Mouse (Mus musculus) MEL (cell line): ENCODE data around the gene Ntn5. TPM values are rescaled to one million over a fixed set of nuclear protein-coding genes. Genes with fewer than 3 reads are reported as not detected.

Experiments used
- DNase-seq: peaks from one replicate; pipeline ENCODE4 v3.0.0; 2011; ENCODE audit warnings: low read depth, low spot score
- H3K27ac ChIP-seq: 2 replicates; pipeline ENCODE4 v1.5.1; 2012; ENCODE audit warnings: low read depth, mild to moderate bottlenecking, control low read depth, low read length, moderate library complexity; ENCODE audit not compliant: control insufficient read depth
- H3K27me3 ChIP-seq, 2 experiments: fragments of 150-350 bp in 1 of 2; sonication (generic) in 1 of 2; 2 replicates each; pipeline ENCODE4 v1.6.1; 2012; ENCODE audit warnings: low read length in 2 of 2, mild to moderate bottlenecking in 2 of 2, improper control_type of control experiment in 1 of 2, moderate library complexity in 1 of 2; ENCODE audit not compliant: insufficient read depth in 2 of 2, control insufficient read depth in 1 of 2
- H3K36me3 ChIP-seq, 2 experiments: 2 replicates each; pipeline ENCODE4 v1.6.1; 2012 to 2014; ENCODE audit warnings: low read length in 2 of 2, improper control_type of control experiment in 1 of 2, inconsistent platforms in 1 of 2, mild to moderate bottlenecking in 1 of 2; ENCODE audit not compliant: insufficient read depth in 2 of 2, control insufficient read depth in 1 of 2
- H3K4me1 ChIP-seq, 2 experiments: fragments of 150-350 bp in 1 of 2; sonication (generic) in 1 of 2; 2 replicates each; pipeline ENCODE4 v1.6.1; 2012; ENCODE audit warnings: low read length in 2 of 2, improper control_type of control experiment in 1 of 2, mild to moderate bottlenecking in 1 of 2; ENCODE audit not compliant: insufficient read depth in 2 of 2, control insufficient read depth in 1 of 2
- H3K4me3 ChIP-seq, 2 experiments: fragments of 150-350 bp in 1 of 2; sonication (generic) in 1 of 2; 2 replicates each; pipeline ENCODE4 v1.5.1; 2012; ENCODE audit warnings: low read depth in 2 of 2, low read length in 2 of 2, mild to moderate bottlenecking in 2 of 2, moderate library complexity in 2 of 2, control low read depth in 1 of 2, improper control_type of control experiment in 1 of 2; ENCODE audit not compliant: control insufficient read depth in 1 of 2, insufficient read depth in 1 of 2
- H3K79me2 ChIP-seq: 2 replicates; pipeline ENCODE4 v1.6.1; 2012; ENCODE audit warnings: mild to moderate bottlenecking, low read length, moderate library complexity; ENCODE audit not compliant: control insufficient read depth, poor library complexity, insufficient read depth
- H3K9ac ChIP-seq: 2 replicates; pipeline ENCODE4 v1.6.1; 2012; ENCODE audit warnings: low read depth, mild to moderate bottlenecking, control low read depth, low read length, moderate library complexity; ENCODE audit not compliant: control insufficient read depth, poor library complexity, severe bottlenecking
- H3K9me3 ChIP-seq: fragments of 150-350 bp; sonication (generic); replicated peaks from 2 replicates; pipeline ENCODE4 v1.6.1; 2012; ENCODE audit warnings: mild to moderate bottlenecking, low read length, improper control_type of control experiment, moderate library complexity; ENCODE audit not compliant: insufficient read depth
- BHLHE40 ChIP-seq: IDR thresholded peaks from 2 replicates; pipeline ENCODE4 v1.6.1; 2012; ENCODE audit warnings: low read depth, mild to moderate bottlenecking, inconsistent platforms, low read length, improper control_type of control experiment, borderline replicate concordance
- CHD1 ChIP-seq: IDR thresholded peaks from 2 replicates; pipeline ENCODE4 v1.6.1; 2012; ENCODE audit warnings: low read depth, mild to moderate bottlenecking, inconsistent platforms, low read length, improper control_type of control experiment
- EP300 ChIP-seq, 2 experiments: IDR thresholded peaks; 2 replicates each; pipeline ENCODE4 v1.6.1; 2011; ENCODE audit warnings: improper control_type of control experiment in 2 of 2, low read length in 2 of 2, low read depth in 1 of 2, mild to moderate bottlenecking in 1 of 2
- ETS1 ChIP-seq: IDR thresholded peaks from 2 replicates; pipeline ENCODE4 v1.6.1; 2012; ENCODE audit warnings: low read depth, mild to moderate bottlenecking, inconsistent platforms, low read length, improper control_type of control experiment, moderate library complexity
- GABPA ChIP-seq: IDR thresholded peaks from 2 replicates; pipeline ENCODE4 v1.6.1; 2012; ENCODE audit warnings: low read depth, mild to moderate bottlenecking, inconsistent platforms, low read length, improper control_type of control experiment, moderate library complexity
- HCFC1 ChIP-seq: IDR thresholded peaks from 2 replicates; pipeline ENCODE4 v1.6.1; 2012; ENCODE audit warnings: low read depth, mild to moderate bottlenecking, inconsistent platforms, low read length, improper control_type of control experiment, moderate library complexity
- JUND ChIP-seq: IDR thresholded peaks from 2 replicates; pipeline ENCODE4 v1.6.1; 2011; ENCODE audit warnings: low read depth, mild to moderate bottlenecking, improper control_type of control experiment, low read length
- MAFK ChIP-seq: IDR thresholded peaks from 2 replicates; pipeline ENCODE4 v1.6.1; 2011; ENCODE audit warnings: low read depth, mild to moderate bottlenecking, low read length, improper control_type of control experiment, borderline replicate concordance
- MAX ChIP-seq: IDR thresholded peaks from 2 replicates; pipeline ENCODE4 v1.6.1; 2011; ENCODE audit warnings: low read length, improper control_type of control experiment
- MAZ ChIP-seq: IDR thresholded peaks from 2 replicates; pipeline ENCODE4 v1.6.1; 2012; ENCODE audit warnings: low read depth, mild to moderate bottlenecking, inconsistent platforms, low read length, improper control_type of control experiment
- POLR2A ChIP-seq, 2 experiments: IDR thresholded peaks; 2 replicates each; pipeline ENCODE4 v1.6.1; 2011 to 2012; ENCODE audit warnings: low read length in 2 of 2, mild to moderate bottlenecking in 2 of 2, control low read depth in 1 of 2, improper control_type of control experiment in 1 of 2, low read depth in 1 of 2, moderate library complexity in 1 of 2; ENCODE audit not compliant: control insufficient read depth in 1 of 2, insufficient read depth in 1 of 2, poor library complexity in 1 of 2
- POLR2AphosphoS2 ChIP-seq: IDR thresholded peaks from 2 replicates; pipeline ENCODE4 v1.6.1; 2011; ENCODE audit warnings: low read length, improper control_type of control experiment
- POLR2AphosphoS5 ChIP-seq: IDR thresholded peaks from 2 replicates; pipeline ENCODE4 v1.6.1; 2012; ENCODE audit warnings: low read depth, borderline replicate concordance, mild to moderate bottlenecking, inconsistent platforms, low read length, moderate library complexity, mixed read lengths
- RCOR1 ChIP-seq: IDR thresholded peaks from 2 replicates; pipeline ENCODE4 v1.6.1; 2012; ENCODE audit warnings: low read depth, mild to moderate bottlenecking, inconsistent platforms, low read length, improper control_type of control experiment
- SIN3A ChIP-seq: IDR thresholded peaks from 2 replicates; pipeline ENCODE4 v1.6.1; 2012; ENCODE audit warnings: low read length, improper control_type of control experiment, inconsistent platforms
- TAL1 ChIP-seq: IDR thresholded peaks from 2 replicates; pipeline ENCODE4 v1.6.1; 2012; ENCODE audit warnings: mild to moderate bottlenecking, inconsistent platforms, low read length, moderate library complexity, mixed read lengths
- TCF12 ChIP-seq: IDR thresholded peaks from 2 replicates; pipeline ENCODE4 v1.6.1; 2014; ENCODE audit warnings: low read depth, mild to moderate bottlenecking, inconsistent platforms, low read length, improper control_type of control experiment, moderate library complexity
- USF1 ChIP-seq: IDR thresholded peaks from 2 replicates; pipeline ENCODE4 v1.6.1; 2014; ENCODE audit warnings: low read depth, mild to moderate bottlenecking, inconsistent platforms, low read length, improper control_type of control experiment, moderate library complexity
- ZC3H11A ChIP-seq: IDR thresholded peaks from 2 replicates; pipeline ENCODE4 v1.6.1; 2012; ENCODE audit warnings: low read depth, mild to moderate bottlenecking, inconsistent platforms, low read length, improper control_type of control experiment
- ZMIZ1 ChIP-seq: IDR thresholded peaks from 2 replicates; pipeline ENCODE4 v1.6.1; 2012; ENCODE audit warnings: low read depth, mild to moderate bottlenecking, inconsistent platforms, low read length, improper control_type of control experiment, moderate library complexity
- polyA plus RNA-seq, 2 experiments: library from polyadenylated mRNA; stranded (reverse) in 1 of 2; unstranded in 1 of 2; fragments of >175 nt in 1 of 2; fragments of >200 nt in 1 of 2; gene quantifications; 2 replicates each; pipeline versions ENCODE4 v1.2.1 to v1.2.4; 2012; ENCODE audit warnings: low replicate concordance in 2 of 2, low read depth in 1 of 2; ENCODE audit not compliant: insufficient read length in 2 of 2, insufficient read depth in 1 of 2, missing spikeins in 1 of 2
- total RNA-seq: library from RNA; depleted of rRNA; stranded (reverse); fragments of 300-350 nt; gene quantifications from 2 replicates; pipeline ENCODE4 v1.2.3, GENCODE M21; 2012

Ntn5 gene
- total and polyA plus RNA-seq, 3 experiments = 0.13 TPM; not detected in 2

DNA sequence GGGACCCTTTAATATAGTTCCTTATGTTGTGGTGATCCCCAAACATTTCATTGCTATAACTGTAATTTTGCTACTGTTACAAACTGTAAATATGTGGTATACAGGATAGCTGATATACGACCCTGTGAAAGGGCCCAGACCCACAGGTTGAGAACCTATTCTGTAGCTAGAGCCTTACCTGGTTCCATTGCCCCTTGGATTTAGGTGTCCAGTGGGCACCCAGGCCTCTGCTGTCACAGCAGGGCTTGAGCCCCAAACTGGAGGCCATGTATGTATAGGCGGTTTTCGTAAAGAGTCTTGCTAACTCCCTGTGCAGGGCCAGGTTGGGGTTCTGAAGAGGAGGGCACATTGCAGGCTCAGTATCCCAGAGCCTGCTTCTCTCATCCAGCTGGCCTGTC, 32.6 kb downstream of the Ntn5 start:
- Histone ChIP-seq H3K9me3 (no peaks in the 10 kb centered on the region), H3K4me3 (peak overlapping the region; percentile 69 to 71), H3K79me2 (peaks cover 48% of the 10 kb centered on the region), H3K27ac (peak overlapping the region; percentile 96), H3K4me1 (peaks cover 0 to 5% of the 10 kb centered on the region in 2 experiments; a peak in 1 of 4 replicates), H3K9ac (peak overlapping the region; percentile 99), H3K36me3 (peaks cover 2% of the 10 kb centered on the region in 2 experiments; a peak in 3 of 4 replicates), H3K27me3 (no peaks in the 10 kb centered on the region)
- no peak for DNase-seq
- TF ChIP-seq TAL1 (no peak), EP300 (IDR thresholded peaks at IDR 0.05; ENCODE audit: low read depth in 1 of 2, low read length in 2 of 2) (no peak), RCOR1 (no peak), POLR2AphosphoS5 (no peak), USF1 (no peak), ZMIZ1 (no peak), MAX (no peak), POLR2AphosphoS2 (no peak; the same call in 1 of the 2 replicates)

DNA sequence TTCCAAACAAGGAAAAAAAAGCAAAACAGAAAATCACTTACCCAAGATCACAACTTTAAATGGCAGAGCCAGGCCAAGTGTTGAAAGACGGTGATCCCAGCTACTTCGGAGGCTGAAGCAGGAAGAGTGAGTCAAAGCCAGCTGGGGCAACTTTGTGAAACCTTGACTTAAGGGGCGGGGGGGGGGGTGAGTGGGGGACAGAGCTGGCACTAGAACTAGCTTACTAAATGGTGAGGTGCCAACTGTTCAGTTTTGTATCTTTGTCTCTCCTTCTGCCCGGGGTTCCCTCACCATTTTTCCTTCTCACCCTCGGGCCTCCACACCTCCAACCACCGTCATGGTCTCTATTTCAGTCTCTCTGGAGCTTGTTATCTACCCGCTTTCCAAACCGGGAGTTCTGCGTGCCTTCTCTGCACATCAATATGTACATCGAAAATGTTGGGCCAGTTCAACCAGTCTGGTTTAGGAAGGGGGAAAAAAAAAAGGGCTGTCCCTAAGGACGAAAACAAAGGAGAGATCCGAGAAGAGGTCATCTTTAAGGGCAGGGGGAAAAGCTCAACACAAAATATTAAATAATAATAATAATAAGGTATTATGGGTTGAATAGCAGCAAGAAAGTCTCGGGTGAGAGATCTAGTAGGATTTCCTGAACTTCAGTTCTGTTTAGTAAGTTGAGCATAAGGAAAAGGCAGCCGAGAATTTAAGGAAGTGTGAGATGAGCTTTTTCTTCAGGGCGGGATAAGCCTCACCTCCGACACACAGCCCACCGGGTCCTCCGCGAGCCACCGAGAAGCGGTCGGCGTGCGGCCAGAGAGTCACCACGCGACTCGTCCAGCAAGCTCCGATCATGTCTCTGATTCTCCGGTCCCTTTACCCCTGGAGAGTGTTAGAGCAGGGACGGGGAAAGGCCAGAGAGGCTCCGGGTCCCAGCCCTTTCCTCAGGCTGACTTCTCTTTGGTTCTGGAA, 33.4 kb downstream of the Ntn5 start:
- H3K9ac ChIP-seq = peak overlapping the region; percentile 99
- H3K79me2 ChIP-seq = peaks cover 48% of the 10 kb centered on the region
- no peaks in the 10 kb centered on the region for H3K27me3 ChIP-seq
- peak overlapping the region; percentile 96 for H3K27ac ChIP-seq
- TF ChIP-seq USF1 (no peak), JUND (no peak), MAFK (no peak), ZC3H11A (no peak), ETS1 (peak; percentile 56; the same call in 1 of the 2 replicates), CHD1 (peak; percentile 85; the same call in 1 of the 2 replicates), HCFC1 (no peak), POLR2A (IDR thresholded peaks at IDR 0.05; ENCODE audit: control insufficient read depth in 1 of 2, insufficient read depth in 1 of 2, low read depth in 1 of 2, low read length in 2 of 2, poor library complexity in 1 of 2) (peak in 1 of 2 experiments; percentile 39; a peak in 1 of 4 replicates), MAZ (peak; percentile 39; the same call in 1 of the 2 replicates), BHLHE40 (no peak), POLR2AphosphoS2 (no peak), GABPA (no peak), TCF12 (0 out of 2 replicates have a peak, but pooled peaks have one; percentile 13), SIN3A (no peak)
- H3K36me3 ChIP-seq = peaks cover 2% of the 10 kb centered on the region in 2 experiments; a peak in 3 of 4 replicates
- peak overlapping the region; percentile 69 to 71 for H3K4me3 ChIP-seq
- peaks cover 0 to 5% of the 10 kb centered on the region in 2 experiments; a peak in 1 of 4 replicates for H3K4me1 ChIP-seq
- DNase-seq = peak; percentile 60
- H3K9me3 ChIP-seq = no peaks in the 10 kb centered on the region
